Mouse (Mus musculus) ES-Bruce4 (cell line): Measurements from ENCODE around the gene Sorbs2. TPM values are rescaled to one million over a fixed set of nuclear protein-coding genes. Genes with fewer than 3 reads are reported as not detected.

ENCODE experiments used
- H3K27ac ChIP-seq: 2 replicates; pipeline ENCODE4 v1.5.1; 2012; ENCODE audit warnings: low read length, inconsistent platforms; ENCODE audit not compliant: insufficient read depth
- H3K27me3 ChIP-seq: 2 replicates; pipeline ENCODE4 v1.6.1; 2012; ENCODE audit warnings: mild to moderate bottlenecking, low read length, inconsistent platforms; ENCODE audit not compliant: control insufficient read depth, poor library complexity, insufficient read depth, severe bottlenecking
- H3K36me3 ChIP-seq: 2 replicates; pipeline ENCODE4 v1.6.1; 2012; ENCODE audit warnings: inconsistent platforms, mild to moderate bottlenecking, low read length, moderate library complexity; ENCODE audit not compliant: control insufficient read depth, poor library complexity, insufficient read depth, severe bottlenecking
- H3K4me1 ChIP-seq: one replicate; pipeline ENCODE4 v1.8.1; 2011; ENCODE audit warnings: low read length; ENCODE audit not compliant: control insufficient read depth, insufficient read depth
- H3K4me3 ChIP-seq: 2 replicates; pipeline ENCODE4 v1.5.1; 2011; ENCODE audit warnings: low read depth, mild to moderate bottlenecking, low read length
- H3K9ac ChIP-seq: 2 replicates; pipeline ENCODE4 v1.6.1; 2012; ENCODE audit warnings: low read depth, mild to moderate bottlenecking, inconsistent platforms; ENCODE audit not compliant: poor library complexity, severe bottlenecking
- H3K9me3 ChIP-seq: replicated peaks from 2 replicates; pipeline ENCODE4 v1.6.1; 2012; ENCODE audit warnings: mild to moderate bottlenecking, low read length, inconsistent platforms; ENCODE audit not compliant: control insufficient read depth, poor library complexity, insufficient read depth, severe bottlenecking
- CTCF ChIP-seq: IDR thresholded peaks from one replicate; pipeline ENCODE4 v1.8.1; 2011; ENCODE audit warnings: low read depth, low read length
- EP300 ChIP-seq: IDR thresholded peaks from 2 replicates; pipeline ENCODE4 v1.6.1; 2011; ENCODE audit warnings: low read depth, low read length; ENCODE audit not compliant: insufficient read depth
- POLR2A ChIP-seq: IDR thresholded peaks from one replicate; pipeline ENCODE4 v1.8.1; 2011; ENCODE audit warnings: low read length; ENCODE audit not compliant: insufficient read depth
- polyA plus RNA-seq: library from polyadenylated mRNA; stranded (reverse); fragments of >200 nt; gene quantifications from 2 replicates; pipeline ENCODE4 v1.2.4, GENCODE M21; 2011; ENCODE audit warnings: low read depth; ENCODE audit not compliant: missing spikeins, insufficient read depth, insufficient read length

The Sorbs2 gene
- polyA plus RNA-seq, 1 experiment: 3.5 TPM

- Histone ChIP-seq H3K27me3 (no peaks in the 10 kb centered on the region), H3K4me1 (no peaks in the 10 kb centered on the region), H3K27ac (no peak overlapping the region), H3K36me3 (no peaks in the 10 kb centered on the region), H3K4me3 (no peak overlapping the region), H3K9ac (no peak overlapping the region), H3K9me3 (peaks cover 3% of the 10 kb centered on the region; the same call in 1 of the 2 replicates)
- TF ChIP-seq CTCF (no peak), POLR2A (no peak), EP300 (no peak)
Measured at GRCm38 (mm10) chr8:45808597-45808996, 301.0 kb downstream of the Sorbs2 start.

- Histone ChIP-seq H3K4me1 (peaks cover 2% of the 10 kb centered on the region), H3K4me3 (no peak overlapping the region), H3K27me3 (no peaks in the 10 kb centered on the region; the same call in 1 of the 2 replicates), H3K27ac (no peak overlapping the region), H3K36me3 (no peaks in the 10 kb centered on the region), H3K9ac (no peak overlapping the region), H3K9me3 (no peaks in the 10 kb centered on the region)
- TF ChIP-seq CTCF: peak; percentile 6
- no peak for TF ChIP-seq EP300
- no peak for TF ChIP-seq POLR2A
Measured at GRCm38 (mm10) chr8:45816765-45817426, 309.3 kb downstream of the Sorbs2 start.

GRCm38 (mm10) chr8:45821650-45822049 is 314.1 kb downstream of the Sorbs2 start:
- Histone ChIP-seq H3K4me3 (no peak overlapping the region), H3K27me3 (no peaks in the 10 kb centered on the region; the same call in 1 of the 2 replicates), H3K9ac (no peak overlapping the region), H3K27ac (no peak overlapping the region), H3K9me3 (no peaks in the 10 kb centered on the region), H3K36me3 (no peaks in the 10 kb centered on the region), H3K4me1 (peaks cover 2% of the 10 kb centered on the region)
- TF ChIP-seq POLR2A: no peak
- no peak for TF ChIP-seq EP300
- TF ChIP-seq CTCF: no peak

- H3K27ac ChIP-seq: no peak overlapping the region
- H3K4me1 ChIP-seq: no peaks in the 10 kb centered on the region
- 0 out of 2 replicates have a peak, but pooled peaks cover 1% of the 10 kb centered on the region for H3K27me3 ChIP-seq
- TF ChIP-seq POLR2A: no peak
- TF ChIP-seq EP300: no peak
- TF ChIP-seq CTCF: no peak
- H3K9ac ChIP-seq: no peak overlapping the region
- no peak overlapping the region for H3K4me3 ChIP-seq
- H3K36me3 ChIP-seq: no peaks in the 10 kb centered on the region
- no peaks in the 10 kb centered on the region for H3K9me3 ChIP-seq
Measured at GRCm38 (mm10) chr8:45829985-45830548, 322.5 kb downstream of the Sorbs2 start.

GRCm38 (mm10) chr8:45833896-45834295 is 326.3 kb downstream of the Sorbs2 start:
- Histone ChIP-seq H3K36me3 (no peaks in the 10 kb centered on the region), H3K27me3 (no peaks in the 10 kb centered on the region), H3K4me1 (no peaks in the 10 kb centered on the region), H3K9me3 (no peaks in the 10 kb centered on the region), H3K9ac (no peak overlapping the region), H3K4me3 (no peak overlapping the region), H3K27ac (no peak overlapping the region)
- no peak for TF ChIP-seq EP300
- TF ChIP-seq CTCF: no peak
- no peak for TF ChIP-seq POLR2A

- no peak for TF ChIP-seq POLR2A
- TF ChIP-seq CTCF: no peak
- TF ChIP-seq EP300: no peak
- H3K27ac ChIP-seq: no peak overlapping the region
- no peaks in the 10 kb centered on the region for H3K9me3 ChIP-seq
- no peaks in the 10 kb centered on the region for H3K36me3 ChIP-seq
- H3K4me3 ChIP-seq: no peak overlapping the region
- H3K9ac ChIP-seq: no peak overlapping the region
- no peaks in the 10 kb centered on the region for H3K27me3 ChIP-seq
- H3K4me1 ChIP-seq: no peaks in the 10 kb centered on the region
Measured at GRCm38 (mm10) chr8:45843306-45843705, 335.7 kb downstream of the Sorbs2 start.
